Mouse (Mus musculus) monocyte, adult 2 months (primary cell): Measurements from ENCODE around the gene Ankle2.
A peak's percentile ranks its signal among the peaks of the same experiment; 100 is the strongest.

ENCODE experiments used
- DNase-seq, 2 experiments: peaks; one replicate each; pipeline ENCODE4 v3.0.0; 2022; ENCODE audit warnings: low spot score in 2 of 2, low read depth in 1 of 2

Gene Ankle2

GRCm38 (mm10) chr5:110230780-110231461, at the start of gene Ankle2:
Gene Ankle2 (plus strand): TSS chr5:110231004.
- peak; percentile 83 to 93 for DNase-seq

GRCm38 (mm10) chr5:110181716-110182115, 49.1 kb upstream of the Ankle2 start:
- DNase-seq = no peak

GRCm38 (mm10) chr5:110203164-110203895, 27.5 kb upstream of the Ankle2 start:
- no peak for DNase-seq

- no peak for DNase-seq
These were observed 26.0 kb upstream of the Ankle2 start for GRCm38 (mm10) chr5:110204777-110205176.

- DNase-seq = peak; percentile 54 to 68
These were observed 19.5 kb upstream of the Ankle2 start for GRCm38 (mm10) chr5:110211312-110211711.

- DNase-seq = no peak
These were observed 14.0 kb upstream of the Ankle2 start for GRCm38 (mm10) chr5:110216780-110217179.

GRCm38 (mm10) chr5:110220331-110220730, 10.5 kb upstream of the Ankle2 start:
- DNase-seq = no peak

GRCm38 (mm10) chr5:110222757-110223156, 8.0 kb upstream of the Ankle2 start:
- DNase-seq = no peak

GRCm38 (mm10) chr5:110225056-110225455, 5.7 kb upstream of the Ankle2 start:
- DNase-seq = no peak

GRCm38 (mm10) chr5:110227336-110227883, 3.4 kb upstream of the Ankle2 start:
- no peak for DNase-seq

- no peak for DNase-seq
These were observed 414 bp upstream of the Ankle2 start for GRCm38 (mm10) chr5:110230401-110230779.

GRCm38 (mm10) chr5:110231638-110232037, 834 bp downstream of the Ankle2 start:
- no peak for DNase-seq

GRCm38 (mm10) chr5:110232346-110232745, 1.5 kb downstream of the Ankle2 start:
- DNase-seq = peak in 1 of 2 experiments; percentile 15

- no peak for DNase-seq
These were observed 13.3 kb downstream of the Ankle2 start for GRCm38 (mm10) chr5:110244091-110244490.

GRCm38 (mm10) chr5:110266941-110267340, 36.1 kb downstream of the Ankle2 start:
- no peak for DNase-seq

- peak; percentile 57 to 76 for DNase-seq
These were observed 38.6 kb downstream of the Ankle2 start, which contains the start of gene Pgam5 for GRCm38 (mm10) chr5:110269141-110270101. Gene Pgam5 (minus strand): TSS chr5:110269913.

- DNase-seq = no peak
These were observed 39.4 kb downstream of the Ankle2 start for GRCm38 (mm10) chr5:110270242-110270641.

- DNase-seq = no peak
These were observed 43.3 kb downstream of the Ankle2 start for GRCm38 (mm10) chr5:110274147-110274546.

GRCm38 (mm10) chr5:110274846-110275245, 44.0 kb downstream of the Ankle2 start:
- DNase-seq = no peak

- DNase-seq = no peak
These were observed 45.6 kb downstream of the Ankle2 start for GRCm38 (mm10) chr5:110276391-110276790.

- no peak for DNase-seq
These were observed 46.1 kb downstream of the Ankle2 start for GRCm38 (mm10) chr5:110276910-110277309.
